Mouse (Mus musculus) liver, embryonic 14 days (tissue): ENCODE data around the gene Ppp1r13b. TPM values are rescaled to one million over a fixed set of nuclear protein-coding genes. Genes with fewer than 3 reads are reported as not detected.

ENCODE experiments used
- polyA plus RNA-seq: library from polyadenylated mRNA; depleted of rRNA; stranded (reverse); fragments of >200 nt; gene quantifications from 2 replicates; pipeline ENCODE4 v1.2.3, GENCODE M21; 2012; rRNA removed

Ppp1r13b gene
- polyA plus RNA-seq, result 2.2 and 2.8 TPM in 2 replicates

GRCm38 (mm10) chr12:111907970-111908681 is at the start of gene Ppp1r13b:
Gene Ppp1r13b (minus strand): TSS chr12:111908110.

GRCm38 (mm10) chr12:111813766-111814617 is 93.9 kb downstream of the Ppp1r13b start, which contains the start of the genes Xrcc3 and Zfyve21:
Gene Xrcc3 (minus strand): TSS chr12:111813873.
Gene Zfyve21 (plus strand): TSS chr12:111814170.

Other genes with a start within 250 kb of the Ppp1r13b start
- 22.5 and 26.7 TPM in 2 replicates for gene Ckb, start 235.8 kb downstream of the Ppp1r13b start, polyA plus RNA-seq
- gene Trmt61a, start 230.0 kb downstream of the Ppp1r13b start, polyA plus RNA-seq, result 15.6 and 17.6 TPM in 2 replicates
- gene Bag5, start 194.9 kb downstream of the Ppp1r13b start, polyA plus RNA-seq, result 9.9 and 10.7 TPM in 2 replicates
- gene Apopt1, start 194.8 kb downstream of the Ppp1r13b start, polyA plus RNA-seq, result 13.8 and 14.2 TPM in 2 replicates
- 16.7 and 18.6 TPM in 2 replicates for gene Klc1, start 149.3 kb downstream of the Ppp1r13b start, polyA plus RNA-seq
- gene Xrcc3, start 94.2 kb downstream of the Ppp1r13b start, polyA plus RNA-seq, result 10.5 and 10.7 TPM in 2 replicates
- 35.2 and 41.7 TPM in 2 replicates for gene Zfyve21, start 93.9 kb downstream of the Ppp1r13b start, polyA plus RNA-seq
- gene Atp5mpl, start 58.9 kb upstream of the Ppp1r13b start, polyA plus RNA-seq, result 173 and 206 TPM in 2 replicates
- gene Tdrd9, start 63.4 kb upstream of the Ppp1r13b start, polyA plus RNA-seq, result 0.03 and 0.10 TPM in 2 replicates
- gene Rd3l, start 73.2 kb upstream of the Ppp1r13b start, polyA plus RNA-seq, result not detected in 2 replicates
- 0.05 and 0.07 TPM in 2 replicates for gene Aspg, start 198.6 kb upstream of the Ppp1r13b start, polyA plus RNA-seq
- 0.21 and 0.29 TPM in 2 replicates for gene Kif26a, start 238.1 kb upstream of the Ppp1r13b start, polyA plus RNA-seq